Mouse (Mus musculus) forebrain, embryonic 16.5 days (tissue): Measurements from ENCODE around the gene Bmx. TPM values are rescaled to one million over a fixed set of nuclear protein-coding genes. Genes with fewer than 3 reads are reported as not detected.

Experiments
- ATAC-seq: fragments of 200-750 bp; cut with Nextera tagmentation; 2 replicates; pipeline ENCODE4 v1.8.0; 2017; ENCODE audit warnings: mild to moderate bottlenecking, moderate library complexity
- H3K27ac ChIP-seq: fragments of 300-500 bp; sonication (generic); 2 replicates; pipeline ENCODE4 v1.5.1; 2014; ENCODE audit warnings: low read length, control low read depth
- H3K27me3 ChIP-seq: fragments of 300-500 bp; sonication (generic); replicated peaks from 2 replicates; pipeline ENCODE4 v1.6.1; 2014; ENCODE audit warnings: low read length; ENCODE audit not compliant: control insufficient read depth, insufficient read depth
- H3K36me3 ChIP-seq: fragments of 300-500 bp; sonication (generic); 2 replicates; pipeline ENCODE4 v1.6.1; 2014; ENCODE audit not compliant: control insufficient read depth, insufficient read depth
- H3K4me1 ChIP-seq: fragments of 300-500 bp; sonication (generic); replicated peaks from 2 replicates; pipeline ENCODE4 v1.6.1; 2014; ENCODE audit warnings: low read length; ENCODE audit not compliant: control insufficient read depth, insufficient read depth
- H3K4me2 ChIP-seq: fragments of 300-500 bp; sonication (generic); 2 replicates; pipeline ENCODE4 v1.6.1; 2014; ENCODE audit warnings: mild to moderate bottlenecking, low read length, control low read depth
- H3K4me3 ChIP-seq: fragments of 300-500 bp; sonication (generic); replicated peaks from 2 replicates; pipeline ENCODE4 v1.5.1; 2014; ENCODE audit warnings: mild to moderate bottlenecking, low read length, control low read depth
- H3K9ac ChIP-seq: fragments of 300-500 bp; sonication (generic); replicated peaks from 2 replicates; pipeline ENCODE4 v1.6.1; 2014; ENCODE audit warnings: low read depth, low read length, control low read depth
- H3K9me3 ChIP-seq: fragments of 300-500 bp; sonication (generic); 2 replicates; pipeline ENCODE4 v1.6.1; 2016; ENCODE audit warnings: low read length; ENCODE audit not compliant: control insufficient read depth
- WGBS: fragments of 180-500 bp; shearing (Covaris S2); extraction: QIAGEN DNeasy Blood & Tissue Kit; methylation state at CpG from one replicate; pipeline ENCODE4 v1.1.7; 2014; 5-methylcytosine and 5-hydroxymethylcytosine counted together
- polyA plus RNA-seq: library from polyadenylated mRNA; unstranded; fragments of >200 nt; fragmentation: Nextera tagmentation; extraction: Ambion mirVana; gene quantifications from 2 replicates; pipeline ENCODE4 v1.2.1, GENCODE M21; 2015

Bmx gene
- polyA plus RNA-seq, 1 experiment from 2014 or later: 0.38 TPM

GRCm38 (mm10) chrX:164189880-164190279 is 68.1 kb downstream of the Bmx start:
- Histone ChIP-seq H3K4me3 (no peak overlapping the region), H3K4me2 (no peak overlapping the region), H3K9me3 (no peaks in the 10 kb centered on the region), H3K9ac (no peak overlapping the region), H3K36me3 (no peaks in the 10 kb centered on the region), H3K4me1 (no peaks in the 10 kb centered on the region), H3K27me3 (no peaks in the 10 kb centered on the region), H3K27ac (no peak overlapping the region)
- no peak for ATAC-seq

GRCm38 (mm10) chrX:164183844-164184243 is 74.1 kb downstream of the Bmx start:
- peak; percentile 40; the same call in 1 of the 2 replicates for ATAC-seq
- Histone ChIP-seq H3K4me1 (no peaks in the 10 kb centered on the region), H3K27ac (no peak overlapping the region), H3K36me3 (no peaks in the 10 kb centered on the region), H3K4me2 (no peak overlapping the region), H3K4me3 (no peak overlapping the region), H3K27me3 (no peaks in the 10 kb centered on the region), H3K9me3 (no peaks in the 10 kb centered on the region), H3K9ac (no peak overlapping the region)
- 38% methylated on average over 3 of the region's 3 CpGs for WGBS

DNA sequence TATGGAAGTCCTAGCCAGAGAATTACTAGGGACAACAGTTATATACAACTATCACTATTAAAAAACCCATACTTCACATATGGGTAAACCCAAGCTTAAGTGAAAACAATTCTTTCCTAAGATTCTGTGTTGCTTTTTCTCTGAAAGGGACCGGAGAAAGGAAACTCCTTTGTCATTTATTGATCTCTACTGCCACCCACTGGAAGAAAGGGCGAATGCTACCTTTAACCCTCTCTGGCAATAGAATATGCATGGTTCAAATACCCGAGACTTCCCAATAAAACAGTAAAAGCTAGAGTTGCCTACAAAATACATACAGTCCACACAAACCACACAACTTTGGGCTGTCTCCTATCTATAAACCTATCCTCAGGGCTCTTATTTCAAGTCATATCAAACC is 78.2 kb downstream of the Bmx start:
- ATAC-seq: peak; percentile 66
- Histone ChIP-seq H3K4me1 (no peaks in the 10 kb centered on the region), H3K36me3 (no peaks in the 10 kb centered on the region), H3K4me3 (no peak overlapping the region), H3K4me2 (no peak overlapping the region), H3K27me3 (0 out of 2 replicates have a peak, but pooled peaks cover 3% of the 10 kb centered on the region), H3K9ac (no peak overlapping the region), H3K27ac (no peak overlapping the region), H3K9me3 (no peaks in the 10 kb centered on the region)
- 10% methylated on average over 3 of the region's 3 CpGs for WGBS

- no peak overlapping the region for H3K27ac ChIP-seq
- H3K4me1 ChIP-seq: no peaks in the 10 kb centered on the region
- no peak for ATAC-seq
- H3K27me3 ChIP-seq: 0 out of 2 replicates have a peak, but pooled peaks cover 3% of the 10 kb centered on the region
- H3K4me2 ChIP-seq: no peak overlapping the region
- H3K9ac ChIP-seq: no peak overlapping the region
- 78% methylated on average over 2 of the region's 2 CpGs for WGBS
- H3K4me3 ChIP-seq: no peak overlapping the region
- no peaks in the 10 kb centered on the region for H3K9me3 ChIP-seq
- H3K36me3 ChIP-seq: no peaks in the 10 kb centered on the region
Observed at GRCm38 (mm10) chrX:164178856-164179255, 79.1 kb downstream of the Bmx start.

- Histone ChIP-seq H3K9me3 (no peaks in the 10 kb centered on the region), H3K4me1 (no peaks in the 10 kb centered on the region), H3K36me3 (no peaks in the 10 kb centered on the region), H3K9ac (no peak overlapping the region), H3K27me3 (0 out of 2 replicates have a peak, but pooled peaks cover 3% of the 10 kb centered on the region), H3K4me2 (no peak overlapping the region), H3K4me3 (no peak overlapping the region), H3K27ac (no peak overlapping the region)
- ATAC-seq: no peak
- 53% methylated on average over 2 of the region's 2 CpGs for WGBS
Observed at GRCm38 (mm10) chrX:164175780-164176179, 82.2 kb downstream of the Bmx start.

DNA sequence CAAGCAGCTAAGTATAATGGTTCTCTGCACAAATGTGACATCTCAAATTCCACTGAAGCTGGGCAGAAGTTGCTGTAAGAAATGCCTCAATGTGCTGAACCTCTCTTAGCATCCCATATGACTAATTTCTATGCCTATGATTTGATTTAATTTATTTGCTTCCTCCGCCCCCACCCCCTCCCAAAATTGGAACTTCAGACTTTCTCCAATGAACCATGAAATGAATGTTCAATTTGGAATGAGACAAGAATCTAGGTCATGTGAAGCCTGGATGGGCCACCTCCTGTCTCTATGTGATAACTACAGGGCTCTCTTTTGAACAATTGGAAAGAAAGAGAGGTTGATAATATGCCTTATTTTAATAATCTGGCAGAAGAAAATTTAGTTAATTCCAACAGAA is 82.7 kb downstream of the Bmx start:
- Histone ChIP-seq H3K36me3 (no peaks in the 10 kb centered on the region), H3K4me3 (no peak overlapping the region), H3K4me1 (no peaks in the 10 kb centered on the region), H3K9ac (no peak overlapping the region), H3K27ac (no peak overlapping the region), H3K9me3 (no peaks in the 10 kb centered on the region), H3K4me2 (no peak overlapping the region), H3K27me3 (0 out of 2 replicates have a peak, but pooled peaks cover 3% of the 10 kb centered on the region)
- 100% methylated on average over 1 of the region's 1 CpGs for WGBS
- ATAC-seq: no peak

DNA sequence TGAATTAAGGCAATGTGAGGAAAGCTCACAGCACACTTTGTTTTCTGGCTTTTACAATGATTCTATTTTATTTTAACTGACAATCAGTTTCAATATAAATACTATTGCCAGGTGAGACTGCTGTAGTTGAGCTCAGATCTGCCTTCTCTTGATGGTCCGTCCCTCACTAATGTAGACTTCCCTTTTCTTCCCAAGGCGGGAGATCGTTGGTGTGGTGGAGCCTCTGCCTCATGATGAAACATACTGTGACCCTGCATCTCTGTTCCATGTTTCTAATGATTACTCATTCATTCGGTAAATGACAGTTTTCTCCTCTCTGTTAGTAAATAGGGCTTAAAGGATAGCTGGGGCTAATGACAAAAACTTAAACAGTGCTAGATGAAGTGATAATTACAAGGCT is 84.1 kb downstream of the Bmx start:
- ATAC-seq: no peak
- no peak overlapping the region for H3K4me2 ChIP-seq
- H3K4me1 ChIP-seq: no peaks in the 10 kb centered on the region
- no peaks in the 10 kb centered on the region for H3K9me3 ChIP-seq
- H3K36me3 ChIP-seq: no peaks in the 10 kb centered on the region
- 0 out of 2 replicates have a peak, but pooled peaks cover 3% of the 10 kb centered on the region for H3K27me3 ChIP-seq
- WGBS: 87% methylated on average over 4 of the region's 4 CpGs
- H3K9ac ChIP-seq: no peak overlapping the region
- no peak overlapping the region for H3K27ac ChIP-seq
- no peak overlapping the region for H3K4me3 ChIP-seq

DNA sequence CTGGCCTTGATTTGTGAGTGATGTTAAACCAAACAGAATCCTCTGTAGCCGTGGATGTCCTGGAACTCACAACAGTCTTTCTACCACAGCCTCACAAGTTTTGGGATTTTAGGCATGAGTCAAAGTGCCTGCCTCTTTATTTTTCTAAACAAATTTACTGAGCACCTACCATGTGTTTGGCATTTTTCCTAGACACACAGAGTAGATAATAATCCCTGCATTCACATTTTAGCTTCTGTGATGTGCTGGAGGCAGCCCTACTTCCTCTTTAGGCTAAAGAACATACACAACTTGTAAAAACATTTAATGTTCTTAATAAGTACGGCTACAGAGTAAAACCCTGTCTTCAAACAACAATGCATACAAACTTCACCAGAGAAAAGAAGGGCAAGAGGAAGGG is 87.0 kb downstream of the Bmx start:
- Histone ChIP-seq H3K27me3 (no peaks in the 10 kb centered on the region), H3K4me2 (no peak overlapping the region), H3K4me3 (no peak overlapping the region), H3K36me3 (no peaks in the 10 kb centered on the region), H3K9ac (no peak overlapping the region), H3K4me1 (no peaks in the 10 kb centered on the region), H3K27ac (no peak overlapping the region), H3K9me3 (no peaks in the 10 kb centered on the region)
- WGBS: 81% methylated on average over 2 of the region's 2 CpGs
- no peak for ATAC-seq

DNA sequence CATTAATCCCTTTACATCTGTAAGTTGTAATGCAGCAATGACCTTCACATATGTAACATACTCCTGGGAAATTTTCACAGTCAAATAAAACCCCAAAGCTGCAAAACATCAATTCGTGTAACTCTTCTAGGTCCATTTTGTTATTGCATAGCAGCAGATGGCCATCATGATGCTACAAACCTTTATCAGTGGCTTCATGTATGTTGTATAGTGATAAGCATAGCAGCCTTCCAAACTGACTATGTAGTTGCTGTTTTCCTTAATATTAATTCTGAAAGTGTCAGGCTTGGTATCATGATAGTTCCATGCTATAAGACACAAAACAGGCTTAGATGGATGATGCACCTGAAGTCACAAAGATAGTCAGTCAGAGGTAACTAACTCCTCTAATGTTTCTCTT is 93.3 kb downstream of the Bmx start:
- H3K27me3 ChIP-seq: no peaks in the 10 kb centered on the region
- no peak overlapping the region for H3K4me2 ChIP-seq
- H3K9ac ChIP-seq: no peak overlapping the region
- H3K9me3 ChIP-seq: no peaks in the 10 kb centered on the region
- no peaks in the 10 kb centered on the region for H3K36me3 ChIP-seq
- no peak overlapping the region for H3K4me3 ChIP-seq
- no peak for ATAC-seq
- no peak overlapping the region for H3K27ac ChIP-seq
- 92% methylated on average over 1 of the region's 1 CpGs for WGBS
- H3K4me1 ChIP-seq: no peaks in the 10 kb centered on the region

DNA sequence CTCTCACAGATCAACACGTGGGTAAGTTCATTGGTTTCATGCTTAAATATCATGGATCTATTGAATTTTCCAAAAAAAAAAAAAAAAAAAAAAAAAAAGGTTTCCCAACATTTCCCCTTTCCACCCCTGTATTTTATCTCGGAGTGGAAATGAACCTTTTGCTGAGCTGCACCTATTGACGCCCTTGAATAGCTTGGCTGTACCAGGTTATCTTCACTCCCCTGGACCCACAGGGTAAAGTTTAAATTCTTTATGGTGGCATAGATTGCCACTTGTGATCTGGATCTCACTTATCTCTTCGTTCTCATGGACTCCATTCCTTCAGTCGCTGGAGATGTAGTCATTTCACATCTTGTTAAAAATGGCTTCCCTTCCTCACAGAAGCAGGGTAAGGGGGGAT is 103.4 kb downstream of the Bmx start:
- no peaks in the 10 kb centered on the region for H3K9me3 ChIP-seq
- H3K4me1 ChIP-seq: no peaks in the 10 kb centered on the region
- no peak for ATAC-seq
- 83% methylated on average over 5 of the region's 5 CpGs for WGBS
- no peak overlapping the region for H3K27ac ChIP-seq
- no peak overlapping the region for H3K9ac ChIP-seq
- no peaks in the 10 kb centered on the region for H3K36me3 ChIP-seq
- H3K4me3 ChIP-seq: no peak overlapping the region
- no peaks in the 10 kb centered on the region for H3K27me3 ChIP-seq
- no peak overlapping the region for H3K4me2 ChIP-seq
